Mouse (Mus musculus) liver, embryonic 11.5 days (tissue): ENCODE results near the gene Cebpa. TPM values are rescaled to one million over a fixed set of nuclear protein-coding genes. Genes with fewer than 3 reads are reported as not detected.

Experiments
- ATAC-seq: fragments of 200-750 bp; cut with Nextera tagmentation; replicated peaks from 2 replicates; pipeline ENCODE4 v1.8.0; 2017; ENCODE audit warnings: moderate number of reproducible peaks, mild to moderate bottlenecking, moderate TSS enrichment, moderate library complexity; ENCODE audit not compliant: low FRiP score
- DNase-seq: peaks from one replicate; pipeline ENCODE4 v3.0.0-alpha.2; 2017; ENCODE audit warnings: low spot score
- H3K27ac ChIP-seq: fragments of 300-500 bp; sonication (generic); 2 replicates; pipeline ENCODE4 v1.5.1; 2014; ENCODE audit warnings: mild to moderate bottlenecking, low read depth, low read length, control low read depth
- H3K27me3 ChIP-seq: fragments of 300-500 bp; sonication (generic); replicated peaks from 2 replicates; pipeline ENCODE4 v1.6.1; 2014; ENCODE audit warnings: low read length, mixed read lengths; ENCODE audit not compliant: control insufficient read depth, insufficient read depth
- H3K36me3 ChIP-seq: fragments of 300-500 bp; sonication (generic); 2 replicates; pipeline ENCODE4 v1.6.1; 2014; ENCODE audit warnings: mild to moderate bottlenecking, low read length, moderate library complexity, mixed read lengths; ENCODE audit not compliant: control insufficient read depth, insufficient read depth
- H3K4me1 ChIP-seq: fragments of 300-500 bp; sonication (generic); replicated peaks from 2 replicates; pipeline ENCODE4 v1.6.1; 2014; ENCODE audit warnings: low read length, mixed read lengths; ENCODE audit not compliant: control insufficient read depth, insufficient read depth
- H3K4me2 ChIP-seq: fragments of 300-500 bp; sonication (generic); 2 replicates; pipeline ENCODE4 v1.6.1; 2014; ENCODE audit warnings: mild to moderate bottlenecking, control low read depth, moderate library complexity
- H3K4me3 ChIP-seq: fragments of 300-500 bp; sonication (generic); 2 replicates; pipeline ENCODE4 v1.5.1; 2014; ENCODE audit warnings: low read depth, low read length, control low read depth
- H3K9ac ChIP-seq: fragments of 300-500 bp; sonication (generic); 2 replicates; pipeline ENCODE4 v1.6.1; 2014; ENCODE audit warnings: low read depth, low read length, control low read depth
- H3K9me3 ChIP-seq: fragments of 300-500 bp; sonication (generic); 2 replicates; pipeline ENCODE4 v1.6.1; 2016; ENCODE audit warnings: low read length, inconsistent platforms, mixed read lengths; ENCODE audit not compliant: control insufficient read depth
- WGBS: fragments of 180-500 bp; shearing (Covaris S2); extraction: QIAGEN DNeasy Blood & Tissue Kit; methylation state at CpG from one replicate; pipeline ENCODE4 v1.1.7; 2014; 5-methylcytosine and 5-hydroxymethylcytosine counted together
- polyA plus RNA-seq: library from polyadenylated mRNA; unstranded; fragments of >200 nt; fragmentation: Nextera tagmentation; extraction: Ambion mirVana; gene quantifications from 2 replicates; pipeline ENCODE4 v1.2.1, GENCODE M21; 2014

The Cebpa gene
- polyA plus RNA-seq, 1 experiment from 2014 or later: 8.2 TPM

DNA sequence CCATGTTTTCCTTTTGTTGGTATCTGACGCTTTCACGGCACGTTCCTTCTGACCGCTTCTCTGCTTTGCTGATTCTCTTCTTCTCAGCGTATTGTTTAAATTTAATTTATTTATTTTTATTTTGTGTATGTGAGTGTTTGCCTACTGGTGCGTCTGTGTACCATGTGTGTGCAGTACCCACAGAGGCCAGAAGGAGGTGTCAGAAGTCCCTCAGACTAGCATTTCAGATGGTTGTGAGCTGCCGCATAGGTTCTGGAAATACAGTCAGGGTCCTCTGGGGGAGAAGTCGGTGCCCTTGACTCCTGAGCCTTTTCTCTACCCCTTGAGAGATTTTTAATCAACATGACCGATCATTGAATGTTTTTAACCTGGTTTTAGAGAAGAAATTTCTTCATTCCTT is 12.5 kb downstream of the Cebpa start:
- Histone ChIP-seq H3K27ac (no peak overlapping the region), H3K4me1 (peaks cover 2% of the 10 kb centered on the region; the same call in 1 of the 2 replicates), H3K9ac (no peak overlapping the region), H3K4me2 (no peak overlapping the region), H3K36me3 (no peaks in the 10 kb centered on the region), H3K4me3 (no peak overlapping the region), H3K27me3 (0 out of 2 replicates have a peak, but pooled peaks cover 3% of the 10 kb centered on the region), H3K9me3 (no peaks in the 10 kb centered on the region)
- ATAC-seq: no peak
- 93% methylated on average over 9 of the region's 9 CpGs for WGBS
- DNase-seq: no peak

DNA sequence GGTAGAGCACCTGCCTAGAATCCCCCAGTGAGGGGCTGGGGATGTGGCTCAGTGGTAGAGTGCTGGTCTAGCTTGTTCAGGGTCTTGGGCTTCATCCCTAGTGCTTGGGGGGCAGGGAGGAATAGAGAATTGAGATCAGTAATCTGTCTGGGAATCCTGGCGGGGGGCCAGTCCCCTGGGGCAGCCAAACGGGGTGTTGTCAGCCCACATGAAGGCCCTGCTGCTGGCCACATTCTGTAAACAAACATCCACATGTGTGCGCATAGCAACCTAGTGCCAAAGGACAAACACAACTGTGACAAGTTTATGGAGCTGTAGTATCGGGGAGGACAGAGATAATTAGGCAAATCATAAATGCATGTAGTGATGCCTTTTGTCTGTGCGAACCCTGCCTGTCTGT is 15.5 kb downstream of the Cebpa start:
- Histone ChIP-seq H3K9ac (no peak overlapping the region), H3K9me3 (no peaks in the 10 kb centered on the region), H3K4me3 (no peak overlapping the region), H3K27me3 (no peaks in the 10 kb centered on the region), H3K36me3 (no peaks in the 10 kb centered on the region), H3K4me1 (no peaks in the 10 kb centered on the region), H3K4me2 (no peak overlapping the region), H3K27ac (no peak overlapping the region)
- ATAC-seq: no peak
- no peak for DNase-seq
- WGBS: 50% methylated on average over 5 of the region's 5 CpGs

DNA sequence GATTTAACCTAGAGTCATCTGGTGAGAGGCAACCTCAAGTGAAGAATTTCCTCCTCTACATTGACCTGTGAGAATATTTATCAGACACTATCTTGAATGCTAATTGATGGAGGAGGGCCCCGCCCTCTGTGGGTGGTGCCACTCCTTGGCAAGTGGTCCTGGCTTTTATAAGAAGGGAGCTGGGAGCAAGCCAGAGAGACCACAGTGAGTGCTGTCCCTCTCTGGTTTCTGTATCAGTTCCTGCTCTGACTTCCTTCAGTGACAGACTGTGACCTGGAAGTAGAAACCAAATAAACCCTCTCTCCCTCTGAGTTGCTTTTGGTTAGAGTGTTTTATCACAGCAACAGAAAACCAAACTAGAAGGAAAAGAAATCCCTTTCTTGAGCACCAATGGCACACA is 18.4 kb downstream of the Cebpa start:
- Histone ChIP-seq H3K9me3 (no peaks in the 10 kb centered on the region), H3K9ac (no peak overlapping the region), H3K4me2 (no peak overlapping the region), H3K27me3 (no peaks in the 10 kb centered on the region), H3K36me3 (no peaks in the 10 kb centered on the region), H3K4me1 (no peaks in the 10 kb centered on the region; the same call in 1 of the 2 replicates), H3K4me3 (no peak overlapping the region), H3K27ac (no peak overlapping the region)
- no peak for ATAC-seq
- DNase-seq: no peak
- WGBS: 76% methylated on average over 1 of the region's 1 CpGs

GRCm38 (mm10) chr7:35138481-35138880 is 19.4 kb downstream of the Cebpa start:
- Histone ChIP-seq H3K27me3 (no peaks in the 10 kb centered on the region), H3K9ac (no peak overlapping the region), H3K4me2 (no peak overlapping the region), H3K9me3 (no peaks in the 10 kb centered on the region), H3K27ac (no peak overlapping the region), H3K36me3 (no peaks in the 10 kb centered on the region), H3K4me3 (no peak overlapping the region), H3K4me1 (peaks cover 2% of the 10 kb centered on the region; the same call in 1 of the 2 replicates)
- WGBS: 62% methylated on average over 4 of the region's 4 CpGs
- no peak for ATAC-seq
- no peak for DNase-seq

- Histone ChIP-seq H3K9ac (no peak overlapping the region), H3K36me3 (no peaks in the 10 kb centered on the region), H3K27ac (no peak overlapping the region), H3K4me2 (no peak overlapping the region), H3K4me1 (peaks cover 6% of the 10 kb centered on the region), H3K9me3 (no peaks in the 10 kb centered on the region), H3K27me3 (no peaks in the 10 kb centered on the region), H3K4me3 (no peak overlapping the region)
- DNase-seq (no peak), ATAC-seq (no peak)
- 61% methylated on average over 5 of the region's 5 CpGs for WGBS
These were observed 20.8 kb downstream of the Cebpa start for GRCm38 (mm10) chr7:35139880-35140279.

DNA sequence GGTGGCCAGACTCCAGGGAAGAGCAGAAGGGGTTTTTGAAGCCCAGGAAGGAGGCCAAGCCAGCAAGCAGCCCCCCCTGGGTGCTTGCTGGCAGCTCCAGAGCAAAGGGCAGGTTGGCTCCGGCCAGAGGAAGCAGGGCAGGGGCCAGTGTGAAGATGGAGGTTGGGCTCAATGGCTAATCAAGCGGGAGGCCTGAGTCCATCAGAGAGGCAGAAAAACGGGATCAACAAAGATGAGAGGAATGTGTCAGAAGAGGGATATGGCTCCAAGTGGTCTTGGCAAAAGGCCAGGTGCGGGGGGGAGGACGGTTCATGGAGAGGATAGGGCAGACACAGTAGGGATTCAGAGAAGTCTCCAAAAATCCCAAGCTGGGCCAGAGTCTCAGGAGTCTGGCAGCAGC is 22.4 kb downstream of the Cebpa start:
- Histone ChIP-seq H3K27ac (no peak overlapping the region), H3K36me3 (no peaks in the 10 kb centered on the region), H3K27me3 (no peaks in the 10 kb centered on the region), H3K9me3 (no peaks in the 10 kb centered on the region), H3K4me2 (no peak overlapping the region), H3K4me3 (no peak overlapping the region), H3K4me1 (peaks cover 6% of the 10 kb centered on the region), H3K9ac (no peak overlapping the region)
- no peak for ATAC-seq
- no peak for DNase-seq
- WGBS: 68% methylated on average over 5 of the region's 5 CpGs

GRCm38 (mm10) chr7:35142522-35142921 is 23.4 kb downstream of the Cebpa start:
- Histone ChIP-seq H3K4me1 (peaks cover 6% of the 10 kb centered on the region), H3K9me3 (no peaks in the 10 kb centered on the region), H3K4me2 (no peak overlapping the region), H3K27ac (no peak overlapping the region), H3K4me3 (no peak overlapping the region), H3K36me3 (no peaks in the 10 kb centered on the region), H3K9ac (no peak overlapping the region), H3K27me3 (no peaks in the 10 kb centered on the region)
- ATAC-seq (no peak), DNase-seq (no peak)
- 72% methylated on average over 8 of the region's 8 CpGs for WGBS

- no peaks in the 10 kb centered on the region for H3K9me3 ChIP-seq
- DNase-seq (no peak), ATAC-seq (peak; percentile 84)
- no peaks in the 10 kb centered on the region for H3K36me3 ChIP-seq
- H3K9ac ChIP-seq: no peak overlapping the region
- H3K4me3 ChIP-seq: no peak overlapping the region
- no peaks in the 10 kb centered on the region for H3K27me3 ChIP-seq
- peaks cover 6% of the 10 kb centered on the region for H3K4me1 ChIP-seq
- WGBS: 53% methylated on average over 6 of the region's 6 CpGs
- H3K4me2 ChIP-seq: no peak overlapping the region
- H3K27ac ChIP-seq: peak overlapping the region; percentile 41; the same call in 1 of the 2 replicates
These were observed 24.9 kb downstream of the Cebpa start for GRCm38 (mm10) chr7:35143864-35144618.

DNA sequence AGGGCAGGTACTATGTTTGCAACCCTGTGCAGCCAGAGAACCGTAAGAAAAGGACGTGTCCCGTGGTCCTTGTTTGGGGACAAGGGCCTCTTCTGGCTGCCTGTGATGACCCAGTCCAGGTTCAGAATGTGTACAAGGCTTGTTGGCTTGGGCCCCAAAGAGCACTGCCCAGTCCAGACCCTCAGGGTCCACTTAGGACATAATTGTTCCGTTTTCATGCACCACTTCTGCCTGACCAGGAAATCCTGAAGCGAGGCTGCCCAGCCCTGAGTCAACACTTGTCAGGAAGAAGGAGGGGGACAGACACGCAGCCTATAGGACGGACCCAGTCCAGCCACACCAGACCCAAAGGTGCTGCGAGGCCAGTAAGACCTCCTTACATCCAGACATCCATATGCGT is 26.0 kb downstream of the Cebpa start:
- WGBS: 59% methylated on average over 9 of the region's 9 CpGs
- H3K27me3 ChIP-seq: no peaks in the 10 kb centered on the region
- H3K9me3 ChIP-seq: no peaks in the 10 kb centered on the region
- no peaks in the 10 kb centered on the region for H3K36me3 ChIP-seq
- peak overlapping the region; percentile 15; the same call in 1 of the 2 replicates for H3K27ac ChIP-seq
- DNase-seq: no peak
- H3K4me2 ChIP-seq: no peak overlapping the region
- H3K4me3 ChIP-seq: no peak overlapping the region
- peaks cover 6% of the 10 kb centered on the region for H3K4me1 ChIP-seq
- ATAC-seq: no peak
- H3K9ac ChIP-seq: no peak overlapping the region
